Mouse (Mus musculus) limb, embryonic 14.5 days (tissue): Measurements from ENCODE around the gene Hira. TPM values are rescaled to one million over a fixed set of nuclear protein-coding genes. Genes with fewer than 3 reads are reported as not detected.

ENCODE experiments used
- ATAC-seq: fragments of 200-750 bp; cut with Nextera tagmentation; 2 replicates; pipeline ENCODE4 v1.8.0; 2017; ENCODE audit warnings: low read depth, moderate number of reproducible peaks, moderate TSS enrichment; ENCODE audit not compliant: low FRiP score
- DNase-seq: peaks from one replicate; pipeline ENCODE4 v3.0.0-alpha.2; 2015; ENCODE audit warnings: low spot score
- H3K27ac ChIP-seq: fragments of 300-500 bp; sonication (generic); replicated peaks from 2 replicates; pipeline ENCODE4 v1.5.1; 2014; ENCODE audit warnings: low read depth, mild to moderate bottlenecking, low read length, moderate library complexity, mixed read lengths
- H3K27me3 ChIP-seq: fragments of 300-500 bp; sonication (generic); 2 replicates; pipeline ENCODE4 v1.6.1; 2014; ENCODE audit warnings: low read length, mixed read lengths; ENCODE audit not compliant: control insufficient read depth, insufficient read depth
- H3K36me3 ChIP-seq: fragments of 300-500 bp; sonication (generic); 2 replicates; pipeline ENCODE4 v1.6.1; 2014; ENCODE audit warnings: mild to moderate bottlenecking, low read length, moderate library complexity, mixed read lengths; ENCODE audit not compliant: control insufficient read depth, insufficient read depth
- H3K4me1 ChIP-seq: fragments of 300-500 bp; sonication (generic); 2 replicates; pipeline ENCODE4 v1.6.1; 2014; ENCODE audit warnings: antibody characterized with exemption, low read length, mixed read lengths; ENCODE audit not compliant: control insufficient read depth, insufficient read depth
- H3K4me2 ChIP-seq: fragments of 300-500 bp; sonication (generic); replicated peaks from 2 replicates; pipeline ENCODE4 v1.6.1; 2014; ENCODE audit warnings: low read depth, mild to moderate bottlenecking, low read length, moderate library complexity; ENCODE audit not compliant: severe bottlenecking
- H3K4me3 ChIP-seq: fragments of 300-500 bp; sonication (generic); replicated peaks from 2 replicates; pipeline ENCODE4 v1.5.1; 2014; ENCODE audit warnings: low read length
- H3K9ac ChIP-seq: fragments of 300-500 bp; sonication (generic); 2 replicates; pipeline ENCODE4 v1.6.1; 2014; ENCODE audit warnings: mild to moderate bottlenecking, low read depth, low read length, moderate library complexity; ENCODE audit not compliant: severe bottlenecking
- H3K9me3 ChIP-seq: fragments of 300-500 bp; sonication (generic); 2 replicates; pipeline ENCODE4 v1.6.1; 2016; ENCODE audit warnings: low read length; ENCODE audit not compliant: control insufficient read depth
- POLR2A ChIP-seq: fragments of 200-500 bp; IDR thresholded peaks from 2 replicates; pipeline ENCODE4 v1.8.0; 2012; ENCODE audit warnings: inconsistent platforms, mild to moderate bottlenecking, moderate library complexity, borderline replicate concordance; ENCODE audit not compliant: insufficient read depth, insufficient read length; ENCODE audit errors: extremely low read depth
- WGBS: fragments of 180-500 bp; shearing (Covaris S2); extraction: QIAGEN DNeasy Blood & Tissue Kit; methylation state at CpG from one replicate; pipeline ENCODE4 v1.1.7; 2014; 5-methylcytosine and 5-hydroxymethylcytosine counted together
- polyA plus RNA-seq, 2 experiments: library from polyadenylated mRNA; depleted of rRNA in 1 of 2; stranded (reverse) in 1 of 2; unstranded in 1 of 2; fragments of >200 nt; fragmentation: Nextera tagmentation in 1 of 2; extraction: Ambion mirVana in 1 of 2; gene quantifications; 2 replicates each; pipeline versions ENCODE4 v1.2.1 to v1.2.3; 2012 to 2014

Gene Hira
- polyA plus RNA-seq, 2 experiments: 14.1 to 64.0 TPM

- no peaks in the 10 kb centered on the region for H3K27me3 ChIP-seq
- no peak overlapping the region for H3K4me3 ChIP-seq
- ATAC-seq (no peak), DNase-seq (no peak)
- peaks cover 95% of the 10 kb centered on the region for H3K36me3 ChIP-seq
- 97% methylated on average over 2 of the region's 2 CpGs for WGBS
- no peak overlapping the region for H3K4me2 ChIP-seq
- no peaks in the 10 kb centered on the region for H3K9me3 ChIP-seq
- H3K4me1 ChIP-seq: no peaks in the 10 kb centered on the region
- H3K27ac ChIP-seq: no peak overlapping the region
- TF ChIP-seq POLR2A: no peak
- H3K9ac ChIP-seq: no peak overlapping the region
Measured at GRCm38 (mm10) chr16:18950351-18950750, 73.5 kb downstream of the Hira start.

- Histone ChIP-seq H3K4me1 (no peaks in the 10 kb centered on the region), H3K36me3 (peaks cover 95% of the 10 kb centered on the region), H3K4me2 (no peak overlapping the region), H3K27me3 (no peaks in the 10 kb centered on the region), H3K27ac (no peak overlapping the region), H3K4me3 (no peak overlapping the region), H3K9me3 (no peaks in the 10 kb centered on the region), H3K9ac (no peak overlapping the region)
- ATAC-seq (no peak), DNase-seq (no peak)
- TF ChIP-seq POLR2A: no peak
Measured at GRCm38 (mm10) chr16:18952813-18953212, 76.0 kb downstream of the Hira start.

GRCm38 (mm10) chr16:18955070-18955469 is 78.2 kb downstream of the Hira start:
- no peak for DNase-seq
- Histone ChIP-seq H3K4me3 (no peak overlapping the region), H3K9ac (no peak overlapping the region), H3K4me2 (no peak overlapping the region), H3K27me3 (no peaks in the 10 kb centered on the region), H3K9me3 (0 out of 2 replicates have a peak, but pooled peaks cover 4% of the 10 kb centered on the region), H3K36me3 (peaks cover 81% of the 10 kb centered on the region), H3K4me1 (no peaks in the 10 kb centered on the region), H3K27ac (no peak overlapping the region)
- TF ChIP-seq POLR2A: no peak
- WGBS: 90% methylated on average over 3 of the region's 3 CpGs
- no peak for ATAC-seq

- no peak overlapping the region for H3K9ac ChIP-seq
- H3K27me3 ChIP-seq: no peaks in the 10 kb centered on the region
- H3K4me1 ChIP-seq: no peaks in the 10 kb centered on the region
- no peak for TF ChIP-seq POLR2A
- H3K4me3 ChIP-seq: no peak overlapping the region
- no peak overlapping the region for H3K4me2 ChIP-seq
- DNase-seq: no peak
- H3K9me3 ChIP-seq: peaks cover 16% of the 10 kb centered on the region
- ATAC-seq: no peak
- peaks cover 67% of the 10 kb centered on the region for H3K36me3 ChIP-seq
- no peak overlapping the region for H3K27ac ChIP-seq
Measured at GRCm38 (mm10) chr16:18963486-18963885, 86.6 kb downstream of the Hira start.

GRCm38 (mm10) chr16:18969420-18970128 is 92.7 kb downstream of the Hira start:
- no peaks in the 10 kb centered on the region for H3K9me3 ChIP-seq
- no peak for ATAC-seq
- WGBS: 95% methylated on average over 9 of the region's 9 CpGs
- no peak overlapping the region for H3K9ac ChIP-seq
- no peak overlapping the region for H3K4me2 ChIP-seq
- H3K27me3 ChIP-seq: no peaks in the 10 kb centered on the region
- no peak for TF ChIP-seq POLR2A
- no peaks in the 10 kb centered on the region for H3K4me1 ChIP-seq
- no peak for DNase-seq
- peaks cover 48% of the 10 kb centered on the region for H3K36me3 ChIP-seq
- H3K4me3 ChIP-seq: no peak overlapping the region
- H3K27ac ChIP-seq: no peak overlapping the region
